Mouse (Mus musculus) spleen, adult 18-20 months (tissue): ENCODE data around the gene Dph1.

Source experiments
- DNase-seq, 2 experiments: peaks; one replicate each; pipeline ENCODE4 v3.0.0; 2022; ENCODE audit warnings: mixed read lengths in 2 of 2

Dph1 gene

GRCm38 (mm10) chr11:75157037-75157436 is 34.0 kb downstream of the Dph1 start:
- DNase-seq: no peak

GRCm38 (mm10) chr11:75156416-75156815 is 34.6 kb downstream of the Dph1 start:
- DNase-seq: no peak

GRCm38 (mm10) chr11:75155985-75156384 is 35.1 kb downstream of the Dph1 start:
- DNase-seq: no peak

GRCm38 (mm10) chr11:75154053-75154585 is 36.9 kb downstream of the Dph1 start:
- DNase-seq: no peak

GRCm38 (mm10) chr11:75152603-75153557 is 38.2 kb downstream of the Dph1 start:
- DNase-seq: no peak

- no peak for DNase-seq
Measured at GRCm38 (mm10) chr11:75150346-75150745, 40.7 kb downstream of the Dph1 start.

GRCm38 (mm10) chr11:75148332-75149035 is 42.6 kb downstream of the Dph1 start:
- DNase-seq: no peak

- DNase-seq: no peak
Measured at GRCm38 (mm10) chr11:75147846-75148168, 43.2 kb downstream of the Dph1 start.

GRCm38 (mm10) chr11:75147106-75147845 is 43.8 kb downstream of the Dph1 start:
- no peak for DNase-seq

GRCm38 (mm10) chr11:75145841-75146240 is 45.2 kb downstream of the Dph1 start:
- DNase-seq: no peak

- no peak for DNase-seq
Measured at GRCm38 (mm10) chr11:75142749-75143148, 48.3 kb downstream of the Dph1 start.

- no peak for DNase-seq
Measured at GRCm38 (mm10) chr11:75141913-75142312, 49.1 kb downstream of the Dph1 start.

- no peak for DNase-seq
Measured at GRCm38 (mm10) chr11:75141038-75141437, 50.0 kb downstream of the Dph1 start.

GRCm38 (mm10) chr11:75140431-75140830 is 50.6 kb downstream of the Dph1 start:
- no peak for DNase-seq

- DNase-seq: no peak
Measured at GRCm38 (mm10) chr11:75139122-75139963, 51.7 kb downstream of the Dph1 start.

- peak in 1 of 2 experiments; percentile 21 for DNase-seq
Measured at GRCm38 (mm10) chr11:75136666-75137398, 54.2 kb downstream of the Dph1 start.

GRCm38 (mm10) chr11:75135358-75135757 is 55.7 kb downstream of the Dph1 start:
- no peak for DNase-seq

GRCm38 (mm10) chr11:75134485-75135068 is 56.5 kb downstream of the Dph1 start:
- DNase-seq: no peak

GRCm38 (mm10) chr11:75133951-75134350 is 57.1 kb downstream of the Dph1 start:
- DNase-seq: no peak

GRCm38 (mm10) chr11:75133391-75133790 is 57.6 kb downstream of the Dph1 start:
- DNase-seq: no peak

GRCm38 (mm10) chr11:75132278-75132677 is 58.8 kb downstream of the Dph1 start:
- no peak for DNase-seq
